Mouse (Mus musculus) left cerebral cortex, adult 2 months (tissue): ENCODE measurements around the gene Irgm2. TPM values are rescaled to one million over a fixed set of nuclear protein-coding genes. Genes with fewer than 3 reads are reported as not detected.

ENCODE experiments used
- DNase-seq, 2 experiments: peaks; one replicate each; pipeline ENCODE4 v3.0.0; 2021 to 2022; ENCODE audit warnings: low spot score in 2 of 2, mixed read lengths in 1 of 2; ENCODE audit errors: extremely low spot score in 1 of 2
- H3K27ac ChIP-seq: fragments of 200-600 bp; 2 replicates; pipeline ENCODE4 v1.8.1; 2022
- H3K4me3 ChIP-seq: fragments of 200-600 bp; 2 replicates; pipeline ENCODE4 v1.8.1; 2022
- CTCF ChIP-seq: fragments of 200-600 bp; IDR thresholded peaks from 2 replicates; pipeline ENCODE4 v1.8.1; 2022; ENCODE audit warnings: antibody characterized with exemption, mild to moderate bottlenecking, moderate library complexity
- intact Hi-C: fragments of 180-260 bp; cut with DNase I; formaldehyde crosslinking; loops from one replicate; pipeline ENCODE4 v1.15.1; 2025
- total RNA-seq, 2 experiments: library from RNA; stranded (reverse); gene quantifications; 2 replicates each; pipeline ENCODE4 v1.2.3; 2021

The Irgm2 gene
- total RNA-seq, 2 experiments from 2014 or later = 2.2 to 2.8 TPM

GRCm38 (mm10) chr11:58238840-58239791 lies 39.7 kb downstream of the Irgm2 start:
- no peak for DNase-seq

GRCm38 (mm10) chr11:58247294-58247693 lies 47.9 kb downstream of the Irgm2 start:
- intact Hi-C loops = no loop called here
- no peak overlapping the region for H3K27ac ChIP-seq
- TF ChIP-seq CTCF = no peak
- H3K4me3 ChIP-seq = no peak overlapping the region
- DNase-seq = no peak

More at GRCm38 (mm10) chr11:58238840-58239791, 39.7 kb downstream of the Irgm2 start:
- no peak; the same call in 1 of the 2 replicates for TF ChIP-seq CTCF
- no peak overlapping the region for H3K27ac ChIP-seq
- intact Hi-C loops = no loop called here
- peak overlapping the region; percentile 7; the same call in 1 of the 2 replicates for H3K4me3 ChIP-seq

- Histone ChIP-seq H3K4me3 (no peak overlapping the region), H3K27ac (no peak overlapping the region)
- intact Hi-C loops = no loop called here
- no peak for DNase-seq
- no peak for TF ChIP-seq CTCF
These were observed 50.0 kb downstream of the Irgm2 start for GRCm38 (mm10) chr11:58249203-58249981.

GRCm38 (mm10) chr11:58250550-58250949 lies 51.1 kb downstream of the Irgm2 start:
- no peak for DNase-seq
- Histone ChIP-seq H3K27ac (no peak overlapping the region), H3K4me3 (no peak overlapping the region)
- no peak for TF ChIP-seq CTCF
- intact Hi-C loops = no loop called here

GRCm38 (mm10) chr11:58254411-58254810 lies 55.0 kb downstream of the Irgm2 start:
- DNase-seq = peak in 1 of 2 experiments; percentile 13
- no peak for TF ChIP-seq CTCF
- Histone ChIP-seq H3K4me3 (no peak overlapping the region), H3K27ac (no peak overlapping the region)
- intact Hi-C loops = no loop called here

GRCm38 (mm10) chr11:58257816-58258215 lies 58.4 kb downstream of the Irgm2 start:
- Histone ChIP-seq H3K4me3 (no peak overlapping the region), H3K27ac (no peak overlapping the region)
- intact Hi-C loops = no loop called here
- no peak for TF ChIP-seq CTCF
- DNase-seq = no peak

GRCm38 (mm10) chr11:58260156-58260555 lies 60.7 kb downstream of the Irgm2 start:
- no peak for DNase-seq
- intact Hi-C loops = no loop called here
- TF ChIP-seq CTCF = no peak

GRCm38 (mm10) chr11:58261826-58262225 lies 62.4 kb downstream of the Irgm2 start:
- TF ChIP-seq CTCF = no peak
- intact Hi-C loops = no loop called here
- no peak overlapping the region for H3K4me3 ChIP-seq

More at GRCm38 (mm10) chr11:58260156-58260555, 60.7 kb downstream of the Irgm2 start:
- H3K4me3 ChIP-seq = no peak overlapping the region
- H3K27ac ChIP-seq = no peak overlapping the region

GRCm38 (mm10) chr11:58262336-58262735 lies 62.9 kb downstream of the Irgm2 start:
- intact Hi-C loops = no loop called here
- no peak for DNase-seq
- no peak for TF ChIP-seq CTCF

More at GRCm38 (mm10) chr11:58261826-58262225, 62.4 kb downstream of the Irgm2 start:
- H3K27ac ChIP-seq = no peak overlapping the region
- DNase-seq = no peak

GRCm38 (mm10) chr11:58263516-58263915 lies 64.1 kb downstream of the Irgm2 start:
- H3K27ac ChIP-seq = no peak overlapping the region
- intact Hi-C loops = no loop called here
- DNase-seq = no peak
- TF ChIP-seq CTCF = no peak
- no peak overlapping the region for H3K4me3 ChIP-seq

More at GRCm38 (mm10) chr11:58262336-58262735, 62.9 kb downstream of the Irgm2 start:
- Histone ChIP-seq H3K27ac (no peak overlapping the region), H3K4me3 (no peak overlapping the region)

GRCm38 (mm10) chr11:58264546-58264945 lies 65.1 kb downstream of the Irgm2 start:
- no peak for DNase-seq
- intact Hi-C loops = no loop called here
- Histone ChIP-seq H3K27ac (no peak overlapping the region), H3K4me3 (no peak overlapping the region)
- no peak for TF ChIP-seq CTCF

- Histone ChIP-seq H3K27ac (no peak overlapping the region), H3K4me3 (no peak overlapping the region)
- DNase-seq = no peak
- TF ChIP-seq CTCF = no peak
- intact Hi-C loops = no loop called here
These were observed 68.9 kb downstream of the Irgm2 start for GRCm38 (mm10) chr11:58268285-58268684.

Other genes with a start within 250 kb of the Irgm2 start
- gene Larp1, start 190.6 kb upstream of the Irgm2 start, total RNA-seq = 10 to 100 TPM; 91.9 to 97.7 TPM
- gene Gm12248, start 106.5 kb upstream of the Irgm2 start, total RNA-seq = not detected
- 10 to 100 TPM; 50.9 to 52.2 TPM for gene Cnot8, start 95.5 kb upstream of the Irgm2 start, total RNA-seq
- 10 to 100 TPM; 16.8 to 19.7 TPM for gene Gemin5, start 31.1 kb upstream of the Irgm2 start, total RNA-seq
- 10 to 100 TPM; 35.7 to 41.5 TPM for gene Mrpl22, start 28.0 kb upstream of the Irgm2 start, total RNA-seq
- 1 to 10 TPM; 3.6 to 4.2 TPM for gene Igtp, start 62 bp upstream of the Irgm2 start, total RNA-seq
- not detected for gene 4930438A08Rik, start 75.2 kb downstream of the Irgm2 start, total RNA-seq
- gene Zfp692, start 107.5 kb downstream of the Irgm2 start, total RNA-seq = 10 to 100 TPM; 31.4 to 31.9 TPM
- gene Zfp672, start 130.7 kb downstream of the Irgm2 start, total RNA-seq = 10 to 100 TPM; 46.2 to 49.7 TPM
- gene Sh3bp5l, start 131.1 kb downstream of the Irgm2 start, total RNA-seq = 10 to 100 TPM; 53.5 to 59.2 TPM
- gene Lypd8, start 179.4 kb downstream of the Irgm2 start, total RNA-seq = not detected
- not detected for gene 1810065E05Rik, start 221.5 kb downstream of the Irgm2 start, total RNA-seq
- not detected for gene Gm12253, start 232.9 kb downstream of the Irgm2 start, total RNA-seq